Mouse (Mus musculus) stomach, embryonic 15.5 days (tissue): ENCODE data around the gene Etv3. TPM values are rescaled to one million over a fixed set of nuclear protein-coding genes. Genes with fewer than 3 reads are reported as not detected.

Source experiments
- ATAC-seq: fragments of 200-750 bp; cut with Nextera tagmentation; 2 replicates; pipeline ENCODE4 v1.8.0; 2017; ENCODE audit warnings: low read depth, moderate number of reproducible peaks, moderate TSS enrichment; ENCODE audit not compliant: insufficient read depth, low FRiP score
- H3K27ac ChIP-seq: fragments of 300-500 bp; sonication (generic); 2 replicates; pipeline ENCODE4 v1.5.1; 2015; ENCODE audit warnings: mild to moderate bottlenecking, inconsistent platforms
- H3K27me3 ChIP-seq: fragments of 300-500 bp; sonication (generic); replicated peaks from 2 replicates; pipeline ENCODE4 v1.6.1; 2015; ENCODE audit warnings: inconsistent platforms
- H3K36me3 ChIP-seq: fragments of 300-500 bp; sonication (generic); 2 replicates; pipeline ENCODE4 v1.6.1; 2015; ENCODE audit warnings: inconsistent platforms
- H3K4me1 ChIP-seq: fragments of 300-500 bp; sonication (generic); 2 replicates; pipeline ENCODE4 v1.6.1; 2015; ENCODE audit warnings: inconsistent platforms
- H3K4me2 ChIP-seq: fragments of 300-500 bp; sonication (generic); 2 replicates; pipeline ENCODE4 v1.6.1; 2015; ENCODE audit warnings: mild to moderate bottlenecking, inconsistent platforms
- H3K4me3 ChIP-seq: fragments of 300-500 bp; sonication (generic); replicated peaks from 2 replicates; pipeline ENCODE4 v1.5.1; 2015; ENCODE audit warnings: inconsistent platforms
- H3K9ac ChIP-seq: fragments of 300-500 bp; sonication (generic); 2 replicates; pipeline ENCODE4 v1.6.1; 2015; ENCODE audit warnings: inconsistent platforms
- H3K9me3 ChIP-seq: fragments of 300-500 bp; sonication (generic); 2 replicates; pipeline ENCODE4 v1.6.1; 2016; ENCODE audit warnings: inconsistent platforms
- WGBS: fragments of 180-500 bp; shearing (Covaris S2); methylation state at CpG from one replicate; pipeline ENCODE4 v1.1.7; 2015; 5-methylcytosine and 5-hydroxymethylcytosine counted together
- polyA plus RNA-seq: library from polyadenylated mRNA; unstranded; fragments of >200 nt; fragmentation: Nextera tagmentation; extraction: Ambion mirVana; gene quantifications from 2 replicates; pipeline ENCODE4 v1.2.1, GENCODE M21; 2015

Gene Etv3
- polyA plus RNA-seq, 1 experiment from 2014 or later = 13.9 TPM

- Histone ChIP-seq H3K4me2 (peak overlapping the region; percentile 41), H3K9ac (no peak overlapping the region), H3K27me3 (no peaks in the 10 kb centered on the region), H3K9me3 (no peaks in the 10 kb centered on the region), H3K36me3 (no peaks in the 10 kb centered on the region), H3K4me3 (no peak overlapping the region), H3K27ac (peak overlapping the region; percentile 82), H3K4me1 (peaks cover 9% of the 10 kb centered on the region; the same call in 1 of the 2 replicates)
- no peak for ATAC-seq
- 82% methylated on average over 6 of the region's 6 CpGs for WGBS
These were observed 40.4 kb downstream of the Etv3 start for GRCm38 (mm10) chr3:87565623-87566022.

- Histone ChIP-seq H3K9ac (no peak overlapping the region), H3K4me3 (peak overlapping the region; percentile 7; the same call in 1 of the 2 replicates), H3K4me1 (peaks cover 9% of the 10 kb centered on the region; the same call in 1 of the 2 replicates), H3K4me2 (peak overlapping the region; percentile 41), H3K27me3 (no peaks in the 10 kb centered on the region), H3K9me3 (no peaks in the 10 kb centered on the region), H3K27ac (peak overlapping the region; percentile 82), H3K36me3 (no peaks in the 10 kb centered on the region)
- WGBS = 4% methylated on average over 4 of the region's 4 CpGs
- peak; percentile 95 for ATAC-seq
These were observed 40.9 kb downstream of the Etv3 start for GRCm38 (mm10) chr3:87566066-87566465.

- Histone ChIP-seq H3K4me1 (peaks cover 3% of the 10 kb centered on the region; the same call in 1 of the 2 replicates), H3K4me2 (no peak overlapping the region), H3K27me3 (no peaks in the 10 kb centered on the region), H3K4me3 (no peak overlapping the region), H3K9ac (no peak overlapping the region), H3K9me3 (no peaks in the 10 kb centered on the region), H3K36me3 (no peaks in the 10 kb centered on the region), H3K27ac (no peak overlapping the region)
- 89% methylated on average over 14 of the region's 14 CpGs for whole genome bisulfite sequencing
- no peak for ATAC-seq
These were observed 42.3 kb downstream of the Etv3 start for GRCm38 (mm10) chr3:87567497-87567896.

- 93% methylated on average over 5 of the region's 5 CpGs for WGBS
- no peak overlapping the region for H3K4me2 ChIP-seq
- H3K36me3 ChIP-seq = no peaks in the 10 kb centered on the region
- H3K9me3 ChIP-seq = no peaks in the 10 kb centered on the region
- H3K9ac ChIP-seq = no peak overlapping the region
- peaks cover 3% of the 10 kb centered on the region; the same call in 1 of the 2 replicates for H3K4me1 ChIP-seq
- H3K4me3 ChIP-seq = no peak overlapping the region
- ATAC-seq = no peak
- no peaks in the 10 kb centered on the region for H3K27me3 ChIP-seq
- H3K27ac ChIP-seq = no peak overlapping the region
These were observed 43.5 kb downstream of the Etv3 start for GRCm38 (mm10) chr3:87568681-87569080.

GRCm38 (mm10) chr3:87575766-87576165, 50.6 kb downstream of the Etv3 start:
- Histone ChIP-seq H3K36me3 (no peaks in the 10 kb centered on the region), H3K27ac (no peak overlapping the region), H3K4me3 (no peak overlapping the region), H3K4me1 (no peaks in the 10 kb centered on the region), H3K4me2 (no peak overlapping the region), H3K9ac (no peak overlapping the region), H3K9me3 (no peaks in the 10 kb centered on the region), H3K27me3 (no peaks in the 10 kb centered on the region)
- 32% methylated on average over 6 of the region's 6 CpGs for WGBS
- ATAC-seq = no peak

DNA sequence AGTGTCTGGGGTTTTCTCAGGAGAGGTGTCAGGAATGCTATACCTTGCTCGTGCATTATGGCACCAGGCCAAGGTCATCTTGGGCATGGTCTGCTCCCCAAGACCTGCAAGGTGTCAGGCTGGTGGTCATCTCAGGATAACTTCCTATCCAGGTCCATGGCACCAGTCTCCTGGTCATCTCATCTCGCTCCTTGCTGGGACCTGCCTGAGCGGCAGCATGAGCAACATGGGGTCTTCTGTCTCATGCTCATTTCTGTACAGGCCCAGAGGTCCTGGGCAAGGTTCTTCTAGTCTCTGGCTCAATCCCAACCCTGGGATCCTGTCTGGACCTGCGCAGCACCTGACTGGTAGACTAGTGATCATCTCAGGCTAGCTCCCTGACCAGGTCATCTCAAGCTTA, 57.1 kb downstream of the Etv3 start:
- 91% methylated on average over 4 of the region's 4 CpGs for WGBS
- Histone ChIP-seq H3K4me2 (no peak overlapping the region), H3K4me1 (no peaks in the 10 kb centered on the region), H3K36me3 (no peaks in the 10 kb centered on the region), H3K4me3 (no peak overlapping the region), H3K9ac (no peak overlapping the region), H3K27me3 (no peaks in the 10 kb centered on the region), H3K27ac (no peak overlapping the region), H3K9me3 (no peaks in the 10 kb centered on the region)
- ATAC-seq = no peak

Other genes starting within 250 kb of the Etv3 start
- 1.6 and 3.3 TPM in 2 replicates for gene Cd5l, start 167.5 kb upstream of the Etv3 start, polyA plus RNA-seq
- 0.28 TPM in 2 replicates for gene Fcrl1, start 149.0 kb upstream of the Etv3 start, polyA plus RNA-seq
- not detected in 2 replicates for gene Fcrl5, start 89.6 kb upstream of the Etv3 start, polyA plus RNA-seq
- 14.4 and 17.3 TPM in 2 replicates for gene Arhgef11, start 92.2 kb downstream of the Etv3 start, polyA plus RNA-seq
- 0.37 and 0.53 TPM in 2 replicates for gene Lrrc71, start 223.2 kb downstream of the Etv3 start, polyA plus RNA-seq